Mouse (Mus musculus) midbrain, postnatal 0 days (tissue): ENCODE data around the gene B4galnt4. TPM values are rescaled to one million over a fixed set of nuclear protein-coding genes. Genes with fewer than 3 reads are reported as not detected.

Experiments
- ATAC-seq: fragments of 200-750 bp; cut with Nextera tagmentation; 2 replicates; pipeline ENCODE4 v1.8.0; 2017; ENCODE audit warnings: moderate number of reproducible peaks, mild to moderate bottlenecking, moderate TSS enrichment, moderate library complexity; ENCODE audit not compliant: low FRiP score
- DNase-seq: peaks from one replicate; pipeline ENCODE4 v3.0.0-alpha.2; 2015; ENCODE audit warnings: low spot score
- H3K27ac ChIP-seq: fragments of 300-500 bp; sonication (generic); 2 replicates; pipeline ENCODE4 v1.5.1; 2014; ENCODE audit warnings: low read depth, mild to moderate bottlenecking, low read length, mixed read lengths
- H3K27me3 ChIP-seq: fragments of 300-500 bp; sonication (generic); 2 replicates; pipeline ENCODE4 v1.6.1; 2014; ENCODE audit warnings: low read length, control low read depth, mixed read lengths; ENCODE audit not compliant: insufficient read depth
- H3K36me3 ChIP-seq: fragments of 300-500 bp; sonication (generic); 2 replicates; pipeline ENCODE4 v1.6.1; 2014; ENCODE audit warnings: low read length, control low read depth, mixed read lengths; ENCODE audit not compliant: insufficient read depth
- H3K4me1 ChIP-seq: fragments of 300-500 bp; sonication (generic); 2 replicates; pipeline ENCODE4 v1.6.1; 2014; ENCODE audit warnings: mild to moderate bottlenecking, control low read depth, antibody characterized with exemption, low read length, mixed read lengths; ENCODE audit not compliant: insufficient read depth
- H3K4me2 ChIP-seq: fragments of 300-500 bp; sonication (generic); 2 replicates; pipeline ENCODE4 v1.6.1; 2014; ENCODE audit warnings: low read depth, mild to moderate bottlenecking, low read length, mixed read lengths; ENCODE audit not compliant: poor library complexity, severe bottlenecking
- H3K4me3 ChIP-seq: fragments of 300-500 bp; sonication (generic); 2 replicates; pipeline ENCODE4 v1.5.1; 2014; ENCODE audit warnings: low read depth, mild to moderate bottlenecking, low read length, moderate library complexity
- H3K9ac ChIP-seq: fragments of 300-500 bp; sonication (generic); replicated peaks from 2 replicates; pipeline ENCODE4 v1.6.1; 2014; ENCODE audit warnings: mild to moderate bottlenecking, low read length, moderate library complexity, mixed read lengths; ENCODE audit not compliant: poor library complexity, severe bottlenecking
- H3K9me3 ChIP-seq: fragments of 300-500 bp; sonication (generic); 2 replicates; pipeline ENCODE4 v1.6.1; 2016; ENCODE audit warnings: low read length, control low read depth
- CTCF ChIP-seq: IDR thresholded peaks from 2 replicates; pipeline ENCODE4 v1.5.1; 2016; ENCODE audit warnings: antibody characterized with exemption, mild to moderate bottlenecking
- WGBS: fragments of 180-500 bp; shearing (Covaris S2); extraction: QIAGEN DNeasy Blood & Tissue Kit; methylation state at CpG from one replicate; pipeline ENCODE4 v1.1.7; 2014; 5-methylcytosine and 5-hydroxymethylcytosine counted together
- polyA plus RNA-seq: library from polyadenylated mRNA; unstranded; fragments of >200 nt; fragmentation: Nextera tagmentation; extraction: Ambion mirVana; gene quantifications from 2 replicates; pipeline ENCODE4 v1.2.1, GENCODE M21; 2015
- total RNA-seq: library from RNA; depleted of rRNA; stranded (reverse); fragments of >200 nt; gene quantifications from 2 replicates; pipeline ENCODE4 v1.2.3, GENCODE M21; 2014

Gene B4galnt4
- total and polyA plus RNA-seq, 2 experiments from 2014 or later, result 53.9 to 133 TPM

DNA sequence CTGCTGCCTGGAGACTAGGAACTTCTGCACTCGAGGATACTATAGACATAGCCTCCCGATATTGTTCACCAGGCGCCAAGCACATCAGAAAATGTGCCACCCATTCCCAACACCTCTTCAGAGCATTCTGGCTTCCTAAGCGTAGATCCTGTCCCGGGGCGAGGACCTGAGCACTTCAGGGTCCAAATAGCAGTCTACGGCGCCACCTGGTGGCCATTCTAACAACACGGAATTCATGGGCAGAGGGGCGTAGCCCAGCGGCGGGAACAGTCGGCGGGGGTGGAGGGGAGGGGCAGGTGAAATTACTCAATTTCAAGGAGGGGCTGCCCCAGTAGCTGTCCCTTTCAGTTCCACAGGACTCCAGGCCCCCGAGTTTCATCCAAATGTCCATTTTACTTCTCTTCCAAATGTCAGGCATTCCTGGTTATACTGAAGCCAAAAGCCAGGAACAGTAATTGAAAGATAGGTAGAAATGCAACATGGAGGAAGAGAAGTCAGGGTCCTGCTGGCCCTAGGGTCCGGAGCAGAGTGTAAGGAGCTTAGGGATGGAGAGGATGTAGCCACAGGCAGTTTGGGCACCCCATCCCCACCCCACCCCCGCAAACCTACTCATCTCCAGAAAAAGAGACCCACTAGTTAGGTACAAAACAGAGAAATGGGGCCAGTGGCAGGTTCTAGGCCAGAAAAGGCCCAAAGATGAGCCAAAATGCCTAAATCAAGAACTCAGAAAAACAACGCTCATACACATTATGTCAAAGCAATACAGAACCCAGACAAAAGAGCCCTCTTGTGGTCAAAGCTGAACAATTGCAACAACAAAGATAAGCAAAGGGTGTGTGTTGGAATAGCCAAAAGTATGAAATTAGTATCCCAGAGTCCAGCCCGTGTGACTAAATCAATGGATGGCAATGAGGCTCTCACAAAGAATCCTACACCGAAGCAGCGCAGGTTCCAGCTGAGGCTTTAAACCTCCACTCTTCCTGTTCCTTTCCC is 12.4 kb upstream of the B4galnt4 start:
- peak overlapping the region; percentile 63 for H3K27ac ChIP-seq
- ATAC-seq (peak; percentile 91), DNase-seq (peak; percentile 94)
- TF ChIP-seq CTCF, result peak; percentile 91
- H3K4me1 ChIP-seq, result no peaks in the 10 kb centered on the region
- WGBS, result 8% methylated on average over 21 of the region's 21 CpGs
- H3K9me3 ChIP-seq, result no peaks in the 10 kb centered on the region
- peak overlapping the region; percentile 38 for H3K4me3 ChIP-seq
- H3K9ac ChIP-seq, result peak overlapping the region; percentile 52
- H3K36me3 ChIP-seq, result no peaks in the 10 kb centered on the region
- H3K27me3 ChIP-seq, result no peaks in the 10 kb centered on the region
- peak overlapping the region; percentile 87 for H3K4me2 ChIP-seq

DNA sequence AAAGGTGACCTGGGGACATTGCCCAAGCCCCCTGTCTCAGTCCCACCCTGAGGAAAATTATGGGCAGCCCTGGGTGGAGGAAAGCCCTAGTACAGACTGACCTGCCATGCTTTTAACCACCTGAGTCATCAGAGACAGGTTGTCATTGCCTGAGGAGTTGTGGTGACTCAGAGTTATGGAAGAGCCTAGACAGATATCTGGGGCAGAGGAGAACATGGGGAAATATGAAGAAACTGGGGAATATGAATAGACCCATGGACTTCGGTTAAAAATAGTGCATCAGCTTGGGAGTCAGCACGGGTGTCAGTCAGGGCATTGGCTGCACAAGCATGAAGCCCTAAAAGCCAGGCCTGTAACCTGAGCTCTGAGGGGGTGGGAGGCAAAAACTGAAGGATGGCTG is 11.6 kb upstream of the B4galnt4 start:
- no peak overlapping the region for H3K4me2 ChIP-seq
- H3K4me3 ChIP-seq, result no peak overlapping the region
- DNase-seq (no peak), ATAC-seq (no peak)
- no peaks in the 10 kb centered on the region for H3K9me3 ChIP-seq
- no peak overlapping the region for H3K27ac ChIP-seq
- H3K9ac ChIP-seq, result no peak overlapping the region
- H3K4me1 ChIP-seq, result no peaks in the 10 kb centered on the region
- H3K36me3 ChIP-seq, result no peaks in the 10 kb centered on the region
- WGBS, result 87% methylated on average over 2 of the region's 2 CpGs
- no peak for TF ChIP-seq CTCF
- no peaks in the 10 kb centered on the region for H3K27me3 ChIP-seq

DNA sequence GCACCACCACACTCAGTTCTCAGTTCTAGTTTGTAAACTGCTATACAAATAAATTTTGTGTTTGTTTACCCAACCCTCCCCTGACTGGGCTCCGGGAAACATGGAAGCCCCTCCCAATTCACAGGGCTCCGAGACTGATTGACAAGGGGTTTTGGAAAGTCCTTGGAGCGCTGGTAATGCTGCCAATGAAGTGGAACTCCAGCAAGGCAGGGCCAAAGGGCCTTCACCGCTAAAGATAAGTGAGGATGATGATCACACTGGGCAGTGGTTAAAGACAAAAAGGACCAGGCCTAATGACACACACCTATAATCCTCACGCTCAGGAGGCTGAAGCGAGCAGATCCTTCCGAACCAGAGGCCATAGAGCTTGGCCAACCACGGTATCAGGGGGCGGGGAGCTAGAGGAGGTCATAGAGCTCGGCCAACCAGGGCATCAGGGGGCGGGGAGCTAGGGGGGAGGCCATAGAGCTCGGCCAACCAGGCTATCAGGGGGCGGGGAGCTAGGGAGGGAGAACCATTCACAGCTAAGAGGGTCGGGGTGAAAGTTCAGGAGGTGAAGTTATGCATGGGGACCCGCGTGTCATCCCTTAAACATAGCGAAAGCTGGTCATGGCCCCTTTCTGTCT is 9.7 kb upstream of the B4galnt4 start:
- Histone ChIP-seq H3K9me3 (no peaks in the 10 kb centered on the region), H3K4me2 (no peak overlapping the region), H3K27me3 (no peaks in the 10 kb centered on the region), H3K4me1 (no peaks in the 10 kb centered on the region), H3K36me3 (no peaks in the 10 kb centered on the region), H3K4me3 (no peak overlapping the region), H3K27ac (no peak overlapping the region), H3K9ac (no peak overlapping the region)
- no peak for TF ChIP-seq CTCF
- DNase-seq (no peak), ATAC-seq (no peak)
- 67% methylated on average over 17 of the region's 17 CpGs for WGBS

DNA sequence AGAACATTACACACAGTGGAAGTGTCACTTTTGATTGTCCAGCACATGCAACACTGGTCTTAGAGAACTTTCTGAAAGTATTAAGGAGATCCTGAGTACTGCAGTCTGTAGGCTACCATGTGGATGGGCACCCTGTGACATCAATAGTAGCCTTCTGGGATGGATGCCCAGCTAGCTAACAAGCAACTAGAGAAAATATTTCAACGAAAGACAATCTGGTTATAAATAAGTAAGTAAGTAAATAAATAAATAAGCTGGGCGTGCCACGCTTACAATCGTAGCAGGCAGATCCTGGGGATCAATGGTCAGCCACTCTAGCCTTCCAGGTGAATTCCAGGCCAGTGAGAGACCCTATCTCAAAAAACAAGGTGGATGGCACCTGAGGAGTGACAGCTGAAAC is 8.9 kb upstream of the B4galnt4 start:
- ATAC-seq (no peak), DNase-seq (no peak)
- Histone ChIP-seq H3K4me2 (no peak overlapping the region), H3K4me3 (no peak overlapping the region), H3K9me3 (no peaks in the 10 kb centered on the region), H3K9ac (no peak overlapping the region), H3K27ac (no peak overlapping the region), H3K4me1 (no peaks in the 10 kb centered on the region), H3K36me3 (no peaks in the 10 kb centered on the region), H3K27me3 (no peaks in the 10 kb centered on the region)
- WGBS, result 89% methylated on average over 4 of the region's 4 CpGs
- no peak for TF ChIP-seq CTCF

DNA sequence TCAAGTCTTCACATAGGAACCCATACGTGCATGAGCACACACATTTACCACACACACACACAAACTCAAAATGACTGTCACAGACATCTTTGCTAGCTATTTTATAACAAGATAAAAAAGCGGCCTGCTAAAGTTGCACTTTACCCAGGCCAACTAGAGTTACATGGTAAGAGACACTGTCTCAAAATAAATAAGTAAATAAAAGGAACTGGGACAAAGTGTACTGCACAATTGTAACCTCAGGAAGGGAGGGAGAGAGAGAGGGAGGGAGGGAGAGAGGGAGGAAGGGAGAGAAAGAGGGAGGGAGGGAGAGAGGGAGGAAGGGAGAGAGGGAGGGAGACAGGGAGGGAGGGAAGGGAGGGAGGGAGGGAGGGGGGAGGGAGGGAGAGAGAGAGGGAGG is 8.5 kb upstream of the B4galnt4 start:
- WGBS, result 89% methylated on average over 2 of the region's 2 CpGs
- H3K36me3 ChIP-seq, result no peaks in the 10 kb centered on the region
- TF ChIP-seq CTCF, result no peak
- no peak for DNase-seq
- ATAC-seq, result no peak
- no peak overlapping the region for H3K4me2 ChIP-seq
- H3K27ac ChIP-seq, result no peak overlapping the region
- no peaks in the 10 kb centered on the region for H3K4me1 ChIP-seq
- no peaks in the 10 kb centered on the region for H3K9me3 ChIP-seq
- H3K27me3 ChIP-seq, result no peaks in the 10 kb centered on the region
- H3K9ac ChIP-seq, result no peak overlapping the region
- no peak overlapping the region for H3K4me3 ChIP-seq

DNA sequence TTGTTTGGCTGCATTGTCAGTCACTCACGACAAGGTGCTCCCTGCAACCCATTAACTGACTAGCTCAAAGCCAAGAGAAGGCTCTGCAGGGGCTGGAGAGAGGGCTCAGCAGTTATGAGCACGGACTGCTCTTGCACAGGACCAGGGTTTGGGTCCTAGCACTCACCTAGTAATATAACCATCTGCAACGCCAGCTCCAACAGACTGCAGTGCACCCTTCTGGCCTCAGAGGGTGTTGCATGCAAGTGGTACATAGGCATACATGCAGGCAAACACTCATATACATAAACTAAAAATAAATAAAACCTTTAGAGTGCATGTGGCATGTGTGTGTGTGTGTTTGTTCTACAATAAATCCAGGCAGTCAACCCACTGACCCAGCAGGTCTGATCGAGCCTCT is 5.1 kb upstream of the B4galnt4 start:
- no peak overlapping the region for H3K9ac ChIP-seq
- no peaks in the 10 kb centered on the region for H3K9me3 ChIP-seq
- no peaks in the 10 kb centered on the region for H3K36me3 ChIP-seq
- H3K4me1 ChIP-seq, result peaks cover 4% of the 10 kb centered on the region; the same call in 1 of the 2 replicates
- TF ChIP-seq CTCF, result no peak
- no peak overlapping the region for H3K4me2 ChIP-seq
- H3K4me3 ChIP-seq, result no peak overlapping the region
- H3K27me3 ChIP-seq, result no peaks in the 10 kb centered on the region
- no peak for ATAC-seq
- no peak for DNase-seq
- 74% methylated on average over 4 of the region's 4 CpGs for whole genome bisulfite sequencing
- H3K27ac ChIP-seq, result no peak overlapping the region
